Mouse (Mus musculus) bone marrow macrophage, adult 2 months (primary cell): Measurements from ENCODE around the gene Sult2b1. TPM values are rescaled to one million over a fixed set of nuclear protein-coding genes. Genes with fewer than 3 reads are reported as not detected.

Experiments used
- H3K27ac ChIP-seq: 2 replicates; pipeline ENCODE4 v1.5.1; 2012; ENCODE audit warnings: low read depth, low read length; ENCODE audit not compliant: insufficient read depth
- H3K4me1 ChIP-seq: 2 replicates; pipeline ENCODE4 v1.6.1; 2012; ENCODE audit warnings: low read length; ENCODE audit not compliant: control insufficient read depth, insufficient read depth
- H3K4me3 ChIP-seq: 2 replicates; pipeline ENCODE4 v1.5.1; 2012; ENCODE audit warnings: mild to moderate bottlenecking, low read length, moderate library complexity; ENCODE audit not compliant: insufficient read depth
- CTCF ChIP-seq: IDR thresholded peaks from 2 replicates; pipeline ENCODE4 v1.5.1; 2012; ENCODE audit warnings: low read depth, mild to moderate bottlenecking, low read length, moderate library complexity
- POLR2A ChIP-seq: IDR thresholded peaks from 2 replicates; pipeline ENCODE4 v1.6.1; 2012; ENCODE audit warnings: mild to moderate bottlenecking, low read depth, low read length, borderline replicate concordance
- polyA plus RNA-seq: library from polyadenylated mRNA; stranded (reverse); fragments of >200 nt; gene quantifications from 2 replicates; pipeline ENCODE4 v1.2.4, GENCODE M21; 2012; ENCODE audit not compliant: missing spikeins, insufficient read depth, insufficient read length

The Sult2b1 gene
- polyA plus RNA-seq, 1 experiment = 1.5 TPM

- TF ChIP-seq CTCF (no peak), POLR2A (no peak)
- Histone ChIP-seq H3K4me1 (peaks cover 5% of the 10 kb centered on the region), H3K27ac (no peak overlapping the region), H3K4me3 (no peak overlapping the region)
Observed at GRCm38 (mm10) chr7:45793240-45793639, 8.8 kb upstream of the Sult2b1 start.

GRCm38 (mm10) chr7:45791756-45792490, 7.5 kb upstream of the Sult2b1 start:
- peaks cover 5% of the 10 kb centered on the region for H3K4me1 ChIP-seq
- TF ChIP-seq POLR2A (no peak), CTCF (no peak)
- no peak overlapping the region for H3K4me3 ChIP-seq
- no peak overlapping the region for H3K27ac ChIP-seq

GRCm38 (mm10) chr7:45790721-45791120, 6.3 kb upstream of the Sult2b1 start:
- TF ChIP-seq CTCF = no peak
- TF ChIP-seq POLR2A = no peak
- Histone ChIP-seq H3K4me3 (no peak overlapping the region), H3K4me1 (peaks cover 5% of the 10 kb centered on the region), H3K27ac (no peak overlapping the region)

GRCm38 (mm10) chr7:45787642-45788041, 3.2 kb upstream of the Sult2b1 start:
- Histone ChIP-seq H3K4me3 (no peak overlapping the region), H3K27ac (no peak overlapping the region), H3K4me1 (peaks cover 5% of the 10 kb centered on the region)
- TF ChIP-seq POLR2A (no peak), CTCF (no peak)

GRCm38 (mm10) chr7:45786661-45787413, 2.4 kb upstream of the Sult2b1 start:
- TF ChIP-seq POLR2A (no peak), CTCF (no peak)
- Histone ChIP-seq H3K27ac (no peak overlapping the region), H3K4me3 (no peak overlapping the region), H3K4me1 (peaks cover 7% of the 10 kb centered on the region)

GRCm38 (mm10) chr7:45786136-45786578, 1.7 kb upstream of the Sult2b1 start:
- TF ChIP-seq POLR2A = no peak
- no peak for TF ChIP-seq CTCF
- Histone ChIP-seq H3K4me1 (peaks cover 5% of the 10 kb centered on the region), H3K27ac (no peak overlapping the region), H3K4me3 (no peak overlapping the region)

- H3K4me1 ChIP-seq = peaks cover 5% of the 10 kb centered on the region
- no peak overlapping the region for H3K4me3 ChIP-seq
- no peak overlapping the region for H3K27ac ChIP-seq
- TF ChIP-seq POLR2A (no peak), CTCF (no peak)
Observed at GRCm38 (mm10) chr7:45785388-45786135, 1.1 kb upstream of the Sult2b1 start.

GRCm38 (mm10) chr7:45783511-45784091, 868 bp downstream of the Sult2b1 start, which contains the start of gene Lmtk3:
Gene Lmtk3 (plus strand): TSS chr7:45783738.
- Histone ChIP-seq H3K27ac (no peak within 1 kb of the TSS), H3K4me3 (peak within 1 kb of the TSS; percentile 57), H3K4me1 (peaks cover 11% of the 10 kb centered on the region)
- no peak for TF ChIP-seq POLR2A
- TF ChIP-seq CTCF = no peak

GRCm38 (mm10) chr7:45782271-45782670, 2.2 kb downstream of the Sult2b1 start:
- peaks cover 11% of the 10 kb centered on the region for H3K4me1 ChIP-seq

GRCm38 (mm10) chr7:45779081-45779641, 5.3 kb downstream of the Sult2b1 start:
- H3K4me3 ChIP-seq = peak overlapping the region; percentile 0

More at GRCm38 (mm10) chr7:45782271-45782670, 2.2 kb downstream of the Sult2b1 start:
- H3K27ac ChIP-seq = no peak overlapping the region
- no peak overlapping the region for H3K4me3 ChIP-seq
- TF ChIP-seq POLR2A (no peak), CTCF (no peak)

More at GRCm38 (mm10) chr7:45779081-45779641, 5.3 kb downstream of the Sult2b1 start:
- Histone ChIP-seq H3K27ac (no peak overlapping the region), H3K4me1 (peaks cover 11% of the 10 kb centered on the region)
- TF ChIP-seq CTCF (no peak), POLR2A (no peak)
